Mouse (Mus musculus) embryonic fibroblast, embryonic 13.5 days (primary cell): ENCODE results near the gene Tcf7l2.

Experiments
- CTCF ChIP-seq: IDR thresholded peaks from 2 replicates; pipeline ENCODE4 v1.5.1; 2011; ENCODE audit warnings: mild to moderate bottlenecking, control low read depth, low read length, moderate library complexity, borderline replicate concordance; ENCODE audit not compliant: insufficient read depth
- POLR2A ChIP-seq: IDR thresholded peaks from 2 replicates; pipeline ENCODE4 v1.6.1; 2011; ENCODE audit warnings: low read depth, mild to moderate bottlenecking, control low read depth, low read length, moderate library complexity

- TF ChIP-seq POLR2A, result no peak
- no peak for TF ChIP-seq CTCF
These were observed 182.3 kb downstream of the Tcf7l2 start for GRCm38 (mm10) chr19:55923789-55924426.
